Mouse (Mus musculus): ENCODE data around the gene Adgrl3. TPM values are rescaled to one million over a fixed set of nuclear protein-coding genes. Genes with fewer than 3 reads are reported as not detected.
A peak's percentile ranks its signal among the peaks of the same experiment; 100 is the strongest.
"Not testable (repeated sequence)": the region's sequence is repeated elsewhere in the genome, so short reads cannot be mapped to it uniquely, and the experiment has no call there.

The Adgrl3 gene
- polyA plus RNA-seq, 1 experiment from 2014 or later, result 62.9 TPM

GRCm38 (mm10) chr5:81518720-81519496, 499.0 kb downstream of the Adgrl3 start:
- Histone ChIP-seq H3K27me3 (no peaks in the 10 kb centered on the region), H3K4me2 (no peak overlapping the region), H3K9ac (replicated peaks) (no peak overlapping the region), H3K9me3 (peaks cover 4% of the 10 kb centered on the region; the same call in 1 of the 2 replicates), H3K27ac (no peak overlapping the region), H3K36me3 (no peaks in the 10 kb centered on the region; the same call in 1 of the 2 replicates), H3K4me1 (replicated peaks) (peaks cover 15% of the 10 kb centered on the region), H3K4me3 (replicated peaks) (no peak overlapping the region)
- ATAC-seq (ENCODE audit: insufficient number of reproducible peaks, insufficient read depth, low FRiP score, low TSS enrichment, low read depth), result no peak
- WGBS, result 44% methylated on average over 5 of the region's 5 CpGs

DNA sequence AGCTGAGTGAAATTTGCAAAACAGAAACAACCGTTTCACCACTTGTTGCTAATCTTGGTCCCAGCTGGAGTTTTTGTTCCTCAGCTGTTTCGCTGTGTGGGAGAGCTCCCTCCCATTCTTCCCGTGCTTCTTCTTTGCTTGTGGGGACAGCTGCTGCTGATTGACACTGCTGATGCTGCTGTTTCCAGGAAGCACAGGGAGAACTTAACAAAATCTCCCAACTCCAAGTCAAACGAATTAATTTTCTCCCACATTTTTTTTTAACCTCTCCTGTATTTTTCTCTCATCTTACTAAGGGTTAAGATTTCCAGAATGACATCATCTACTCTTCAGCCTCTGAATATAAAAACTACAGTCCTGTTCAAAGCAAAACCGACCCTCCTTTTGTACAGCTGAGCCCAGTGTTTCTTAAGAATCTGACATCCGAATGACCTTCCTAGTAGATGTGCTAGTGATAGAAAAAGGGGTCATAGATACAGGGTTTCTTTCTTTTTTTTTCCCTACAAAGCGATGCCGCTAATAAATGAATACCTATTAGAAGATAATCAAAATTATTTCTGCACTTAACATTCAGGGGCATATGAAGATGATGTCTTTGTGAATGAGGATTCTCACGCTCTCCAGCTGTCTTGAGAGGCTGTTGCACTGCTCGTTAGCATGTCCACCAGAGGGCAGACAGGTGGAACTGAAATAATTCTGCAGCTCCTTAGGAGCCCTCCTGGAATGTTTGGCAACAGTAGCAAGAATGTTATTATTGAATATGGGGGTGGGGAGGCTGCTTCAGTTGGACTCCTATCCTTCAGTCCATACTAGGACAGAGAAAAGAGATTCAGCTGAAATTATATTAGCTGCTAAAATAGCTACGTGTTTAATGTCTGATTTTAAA, 499.8 kb downstream of the Adgrl3 start:
- ATAC-seq (ENCODE audit: insufficient number of reproducible peaks, insufficient read depth, low FRiP score, low TSS enrichment, low read depth), result no peak
- Histone ChIP-seq H3K36me3 (no peaks in the 10 kb centered on the region; the same call in 1 of the 2 replicates), H3K4me1 (replicated peaks) (peaks cover 15% of the 10 kb centered on the region), H3K4me3 (replicated peaks) (no peak overlapping the region), H3K9me3 (peaks cover 4% of the 10 kb centered on the region; the same call in 1 of the 2 replicates), H3K27me3 (no peaks in the 10 kb centered on the region), H3K9ac (replicated peaks) (no peak overlapping the region), H3K27ac (no peak overlapping the region), H3K4me2 (no peak overlapping the region)
- WGBS, result 31% methylated on average over 11 of the region's 11 CpGs

GRCm38 (mm10) chr5:81522760-81523159, 502.8 kb downstream of the Adgrl3 start:
- no peak for ATAC-seq (ENCODE audit: insufficient number of reproducible peaks, insufficient read depth, low FRiP score, low TSS enrichment, low read depth)
- Histone ChIP-seq H3K4me1 (replicated peaks) (peaks cover 15% of the 10 kb centered on the region), H3K36me3 (no peaks in the 10 kb centered on the region), H3K27me3 (no peaks in the 10 kb centered on the region), H3K4me2 (no peak overlapping the region), H3K27ac (no peak overlapping the region), H3K4me3 (replicated peaks) (no peak overlapping the region), H3K9me3 (no peaks in the 10 kb centered on the region), H3K9ac (replicated peaks) (no peak overlapping the region)
- 91% methylated on average over 4 of the region's 4 CpGs for WGBS

- Histone ChIP-seq H3K4me3 (replicated peaks) (no peak overlapping the region), H3K27ac (no peak overlapping the region), H3K27me3 (no peaks in the 10 kb centered on the region), H3K9ac (replicated peaks) (no peak overlapping the region), H3K4me2 (no peak overlapping the region), H3K4me1 (replicated peaks) (peaks cover 6% of the 10 kb centered on the region), H3K9me3 (no peaks in the 10 kb centered on the region), H3K36me3 (no peaks in the 10 kb centered on the region)
- no peak for ATAC-seq (ENCODE audit: insufficient number of reproducible peaks, insufficient read depth, low FRiP score, low TSS enrichment, low read depth)
- 86% methylated on average over 12 of the region's 12 CpGs for WGBS
Observed at GRCm38 (mm10) chr5:81524532-81524961, 504.6 kb downstream of the Adgrl3 start.

GRCm38 (mm10) chr5:81525326-81525725, 505.4 kb downstream of the Adgrl3 start:
- no peak for ATAC-seq (ENCODE audit: insufficient number of reproducible peaks, insufficient read depth, low FRiP score, low TSS enrichment, low read depth)
- WGBS, result 78% methylated on average over 2 of the region's 2 CpGs
- Histone ChIP-seq H3K4me2 (no peak overlapping the region), H3K9me3 (no peaks in the 10 kb centered on the region), H3K27ac (no peak overlapping the region), H3K27me3 (no peaks in the 10 kb centered on the region), H3K9ac (replicated peaks) (no peak overlapping the region), H3K4me1 (replicated peaks) (no peaks in the 10 kb centered on the region), H3K36me3 (no peaks in the 10 kb centered on the region), H3K4me3 (replicated peaks) (no peak overlapping the region)

- ATAC-seq (ENCODE audit: insufficient number of reproducible peaks, insufficient read depth, low FRiP score, low TSS enrichment, low read depth), result no peak
- 92% methylated on average over 4 of the region's 4 CpGs for WGBS
- H3K4me1 ChIP-seq (replicated peaks), result no peaks in the 10 kb centered on the region
Observed at GRCm38 (mm10) chr5:81531639-81532038, 511.7 kb downstream of the Adgrl3 start.

DNA sequence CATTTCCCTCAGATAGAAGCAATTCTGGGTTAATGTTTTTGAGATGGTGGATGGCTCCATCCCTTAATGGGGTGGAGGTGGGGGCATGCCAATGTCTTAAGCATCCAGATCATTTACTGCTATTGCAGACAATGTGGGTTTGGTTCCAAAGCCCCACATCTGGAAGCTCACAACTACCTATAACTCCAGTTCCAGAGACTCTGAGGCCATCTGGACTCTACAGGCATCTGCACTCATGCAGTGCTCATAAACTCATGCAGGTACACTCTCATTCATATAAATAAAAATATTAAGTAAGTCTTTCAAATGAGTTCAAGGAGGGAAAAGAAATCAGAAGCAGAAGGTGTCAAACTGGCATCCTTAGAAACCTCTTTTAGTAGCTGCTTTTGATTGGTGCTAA, 530.3 kb downstream of the Adgrl3 start:
- Histone ChIP-seq H3K4me2 (no peak overlapping the region), H3K4me3 (replicated peaks) (no peak overlapping the region), H3K27ac (0 out of 2 replicates have a peak overlapping the region, but pooled peaks have one; percentile 12), H3K9me3 (no peaks in the 10 kb centered on the region), H3K4me1 (replicated peaks) (peaks cover 12% of the 10 kb centered on the region; the same call in 1 of the 2 replicates), H3K27me3 (no peaks in the 10 kb centered on the region), H3K9ac (replicated peaks) (no peak overlapping the region), H3K36me3 (no peaks in the 10 kb centered on the region)
- ATAC-seq (ENCODE audit: insufficient number of reproducible peaks, insufficient read depth, low FRiP score, low TSS enrichment, low read depth), result peak; percentile 79; the same call in 1 of the 2 replicates

More at GRCm38 (mm10) chr5:81531639-81532038, 511.7 kb downstream of the Adgrl3 start:
- Histone ChIP-seq H3K36me3 (no peaks in the 10 kb centered on the region), H3K4me2 (no peak overlapping the region), H3K27me3 (no peaks in the 10 kb centered on the region), H3K27ac (no peak overlapping the region), H3K4me3 (replicated peaks) (no peak overlapping the region), H3K9ac (replicated peaks) (no peak overlapping the region), H3K9me3 (no peaks in the 10 kb centered on the region)

- H3K36me3 ChIP-seq; ATAC-seq (ENCODE audit: insufficient number of reproducible peaks, insufficient read depth, low FRiP score, low TSS enrichment, low read depth); H3K9me3 ChIP-seq; H3K9ac ChIP-seq (replicated peaks); H3K4me1 ChIP-seq (replicated peaks); H3K27me3 ChIP-seq; H3K4me3 ChIP-seq (replicated peaks); H3K4me2 ChIP-seq; H3K27ac ChIP-seq: not testable (repeated sequence)
- 86% methylated on average over 2 of the region's 2 CpGs for WGBS
Observed at GRCm38 (mm10) chr5:81555149-81555548, 535.2 kb downstream of the Adgrl3 start.

DNA sequence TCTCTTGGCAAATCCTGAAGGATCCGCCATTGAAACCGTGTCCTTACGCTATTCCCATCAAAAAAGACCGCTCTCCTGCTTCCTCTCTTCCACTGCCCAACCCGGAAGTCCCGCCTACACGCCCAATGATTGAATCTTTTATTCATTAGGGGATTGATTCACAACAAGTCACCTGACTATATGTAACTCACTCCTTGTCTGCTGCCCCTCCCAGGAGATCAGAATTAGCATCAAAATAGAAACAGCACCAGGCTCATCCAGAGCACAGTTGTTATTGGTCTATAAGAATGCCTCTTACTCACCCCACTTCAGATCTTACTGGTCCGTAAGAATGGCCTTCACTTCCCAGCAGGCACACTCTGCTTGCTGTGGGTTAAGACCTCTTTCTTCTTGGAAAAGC, 536.1 kb downstream of the Adgrl3 start:
- H3K27ac ChIP-seq, result no peak overlapping the region
- no peak for ATAC-seq (ENCODE audit: insufficient number of reproducible peaks, insufficient read depth, low FRiP score, low TSS enrichment, low read depth)
- peaks cover 4% of the 10 kb centered on the region; the same call in 1 of the 2 replicates for H3K4me1 ChIP-seq (replicated peaks)
- H3K9ac ChIP-seq (replicated peaks), result no peak overlapping the region
- H3K36me3 ChIP-seq, result no peaks in the 10 kb centered on the region
- no peak overlapping the region for H3K4me3 ChIP-seq (replicated peaks)
- no peaks in the 10 kb centered on the region for H3K27me3 ChIP-seq
- 83% methylated on average over 8 of the region's 8 CpGs for WGBS
- H3K4me2 ChIP-seq, result no peak overlapping the region
- no peaks in the 10 kb centered on the region for H3K9me3 ChIP-seq

DNA sequence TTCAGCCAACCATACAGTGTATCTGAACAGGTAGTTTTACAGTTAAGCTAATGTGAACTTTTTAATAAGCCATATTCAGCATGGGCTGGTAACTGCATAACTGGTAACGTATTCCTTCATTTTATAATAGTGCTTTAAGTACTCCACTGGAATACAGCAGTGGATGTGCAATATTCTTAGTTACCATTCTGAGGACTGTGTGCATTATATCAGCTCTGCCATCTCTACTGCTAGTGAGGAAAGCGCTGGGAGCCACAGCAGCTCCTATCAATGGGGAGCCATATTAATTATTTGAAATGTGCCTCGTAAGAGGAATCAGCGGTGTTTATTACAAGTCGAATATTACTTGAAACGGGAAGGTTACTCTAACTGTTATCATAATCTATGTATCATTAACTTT, 539.0 kb downstream of the Adgrl3 start:
- 74% methylated on average over 6 of the region's 6 CpGs for WGBS
- H3K9ac ChIP-seq (replicated peaks), result no peak overlapping the region
- H3K4me2 ChIP-seq, result no peak overlapping the region
- no peaks in the 10 kb centered on the region for H3K4me1 ChIP-seq (replicated peaks)
- no peak overlapping the region for H3K27ac ChIP-seq
- no peaks in the 10 kb centered on the region for H3K36me3 ChIP-seq
- H3K9me3 ChIP-seq, result no peaks in the 10 kb centered on the region
- ATAC-seq (ENCODE audit: insufficient number of reproducible peaks, insufficient read depth, low FRiP score, low TSS enrichment, low read depth), result no peak
- no peaks in the 10 kb centered on the region for H3K27me3 ChIP-seq
- H3K4me3 ChIP-seq (replicated peaks), result no peak overlapping the region

GRCm38 (mm10) chr5:81564294-81564693, 544.4 kb downstream of the Adgrl3 start:
- no peak overlapping the region for H3K27ac ChIP-seq
- H3K9me3 ChIP-seq, result no peaks in the 10 kb centered on the region
- H3K36me3 ChIP-seq, result no peaks in the 10 kb centered on the region
- 90% methylated on average over 1 of the region's 1 CpGs for WGBS
- H3K4me2 ChIP-seq, result no peak overlapping the region
- no peak overlapping the region for H3K9ac ChIP-seq (replicated peaks)
- H3K4me3 ChIP-seq (replicated peaks), result no peak overlapping the region
- ATAC-seq (ENCODE audit: insufficient number of reproducible peaks, insufficient read depth, low FRiP score, low TSS enrichment, low read depth), result no peak
- peaks cover 5% of the 10 kb centered on the region; the same call in 1 of the 2 replicates for H3K4me1 ChIP-seq (replicated peaks)
- H3K27me3 ChIP-seq, result no peaks in the 10 kb centered on the region
